Mouse (Mus musculus) ES-E14 (cell line): ENCODE results near the gene Krcc1. TPM values are rescaled to one million over a fixed set of nuclear protein-coding genes. Genes with fewer than 3 reads are reported as not detected.

Source experiments
- DNase-seq: peaks from one replicate; pipeline ENCODE4 v3.0.0-alpha.2; 2013; ENCODE audit warnings: low read depth, low spot score
- H3K27ac ChIP-seq: 2 replicates; pipeline ENCODE4 v1.5.1; 2012; ENCODE audit warnings: low read depth, mild to moderate bottlenecking, low read length, moderate library complexity, mixed read lengths; ENCODE audit not compliant: poor library complexity, insufficient read depth, severe bottlenecking
- H3K36me3 ChIP-seq: 2 replicates; pipeline ENCODE4 v1.6.1; 2012; ENCODE audit warnings: mild to moderate bottlenecking, low read length, moderate library complexity, mixed read lengths; ENCODE audit not compliant: control insufficient read depth, poor library complexity, insufficient read depth, severe bottlenecking
- H3K4me1 ChIP-seq, 2 experiments: fragments of 150-350 bp in 1 of 2; sonication (generic) in 1 of 2; 2 replicates each; pipeline ENCODE4 v1.6.1; 2012; ENCODE audit warnings: low read length in 2 of 2, mild to moderate bottlenecking in 1 of 2, mixed read lengths in 1 of 2; ENCODE audit not compliant: control insufficient read depth in 2 of 2, insufficient read depth in 2 of 2, poor library complexity in 1 of 2
- H3K4me3 ChIP-seq, 2 experiments: fragments of 150-350 bp in 1 of 2; sonication (generic) in 1 of 2; 2 replicates each; pipeline ENCODE4 v1.5.1; 2012; ENCODE audit warnings: low read length in 2 of 2, low read depth in 1 of 2, mild to moderate bottlenecking in 1 of 2, mixed read lengths in 1 of 2; ENCODE audit not compliant: insufficient read depth in 1 of 2, poor library complexity in 1 of 2, severe bottlenecking in 1 of 2
- H3K9ac ChIP-seq: 2 replicates; pipeline ENCODE4 v1.6.1; 2012; ENCODE audit warnings: low read depth, mild to moderate bottlenecking, low read length, mixed read lengths; ENCODE audit not compliant: poor library complexity, insufficient read depth, severe bottlenecking
- H3K9me3 ChIP-seq: fragments of 150-350 bp; sonication (generic); 2 replicates; pipeline ENCODE4 v1.6.1; 2012; ENCODE audit warnings: low read depth, mild to moderate bottlenecking, low read length; ENCODE audit not compliant: control insufficient read depth, insufficient read depth
- CHD2 ChIP-seq: IDR thresholded peaks from 2 replicates; pipeline ENCODE4 v1.6.1; 2014; ENCODE audit warnings: mild to moderate bottlenecking, low read depth, low read length, inconsistent platforms
- HCFC1 ChIP-seq: IDR thresholded peaks from 2 replicates; pipeline ENCODE4 v1.6.1; 2012; ENCODE audit warnings: low read length, inconsistent platforms, borderline replicate concordance; ENCODE audit not compliant: insufficient read depth
- MAFK ChIP-seq: IDR thresholded peaks from 2 replicates; pipeline ENCODE4 v1.6.1; 2014; ENCODE audit warnings: mild to moderate bottlenecking, low read depth, low read length, inconsistent platforms; ENCODE audit not compliant: insufficient read depth
- ZC3H11A ChIP-seq: IDR thresholded peaks from 2 replicates; pipeline ENCODE4 v1.6.1; 2012; ENCODE audit warnings: low read depth, mild to moderate bottlenecking, inconsistent platforms, low read length, borderline replicate concordance
- ZNF384 ChIP-seq: IDR thresholded peaks from 2 replicates; pipeline ENCODE4 v1.6.1; 2012; ENCODE audit warnings: low read depth, low read length, inconsistent platforms
- in situ Hi-C, 2 experiments: fragments of 600-800 bp; cut with MboI; formaldehyde crosslinking; loops; one replicate each; pipeline ENCODE4 v1.15.1; 2025; ENCODE audit warnings: low sequenced_read_pairs in 2 of 2, inconsistent platforms in 1 of 2; ENCODE audit not compliant: unreplicated experiment in 2 of 2
- total RNA-seq: library from RNA; depleted of rRNA; stranded (reverse); fragments of 300-350 nt; gene quantifications from 2 replicates; pipeline ENCODE4 v1.2.3, GENCODE M21; 2012; rRNA removed

Gene Krcc1
- total RNA-seq, 1 experiment, result 19.2 TPM

DNA sequence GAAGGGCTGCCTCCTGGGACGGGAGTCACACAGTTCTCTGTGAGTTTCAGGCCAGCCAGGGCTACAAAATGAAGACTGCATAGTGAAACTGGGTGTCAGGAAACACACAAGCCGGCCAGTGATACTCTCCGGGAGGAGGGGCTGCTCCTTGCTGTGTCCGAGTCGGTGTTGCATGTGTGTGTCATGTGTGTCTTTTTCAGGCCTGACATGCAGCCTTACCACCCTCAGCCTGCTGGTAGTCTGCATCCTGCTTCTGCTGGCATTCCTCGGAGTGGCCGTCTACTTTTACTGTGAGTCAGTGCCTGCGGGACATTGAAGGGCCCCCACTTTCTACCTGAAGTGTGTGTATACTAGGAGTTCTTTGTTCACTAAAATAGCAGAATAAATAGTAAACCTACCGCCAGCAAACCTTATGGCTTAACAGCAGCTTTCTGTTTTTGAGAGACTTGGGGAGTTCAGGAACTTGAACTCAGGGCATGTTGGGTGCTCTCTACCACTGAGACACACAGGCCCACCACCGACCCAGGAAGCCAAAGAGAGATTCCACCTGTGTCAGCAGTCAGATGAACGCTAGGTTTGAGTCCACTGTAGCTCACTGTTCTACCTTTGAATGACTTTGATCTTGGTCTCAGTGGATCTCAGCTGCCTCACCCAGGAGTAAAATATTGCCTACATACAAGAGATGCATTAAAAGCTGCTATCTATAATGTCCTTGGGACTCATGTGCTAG is 60.9 kb downstream of the Krcc1 start:
- no peak overlapping the region for H3K27ac ChIP-seq
- no peak overlapping the region for H3K9ac ChIP-seq
- no peaks in the 10 kb centered on the region for H3K9me3 ChIP-seq
- H3K4me3 ChIP-seq, result no peak overlapping the region
- in situ Hi-C loops, result no loop called here
- no peaks in the 10 kb centered on the region for H3K4me1 ChIP-seq
- H3K36me3 ChIP-seq, result no peaks in the 10 kb centered on the region
- TF ChIP-seq CHD2 (no peak), MAFK (no peak), ZC3H11A (no peak), ZNF384 (no peak), HCFC1 (no peak)
- DNase-seq, result no peak

DNA sequence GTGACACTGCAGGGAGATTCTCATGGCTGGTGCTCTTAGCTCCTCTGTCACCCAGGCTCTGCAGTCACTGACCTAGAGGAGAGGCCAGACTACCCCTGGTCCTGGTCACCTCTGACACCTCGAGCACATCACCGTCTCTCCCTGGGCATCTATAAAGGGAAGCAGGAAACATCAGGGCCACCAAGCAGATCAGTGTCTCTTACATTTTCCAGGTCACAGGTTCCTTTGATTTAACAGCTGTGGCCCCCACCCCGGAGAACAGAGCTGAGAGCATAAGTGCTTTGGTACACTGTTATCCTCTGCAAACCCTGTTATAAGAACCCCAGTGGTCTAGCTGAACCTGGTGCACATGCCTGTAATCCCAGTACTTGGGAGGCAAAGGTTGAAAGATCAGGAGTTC is 61.6 kb downstream of the Krcc1 start:
- H3K4me3 ChIP-seq, result no peak overlapping the region
- in situ Hi-C loops, result no loop called here
- no peaks in the 10 kb centered on the region for H3K9me3 ChIP-seq
- no peak overlapping the region for H3K27ac ChIP-seq
- DNase-seq, result no peak
- TF ChIP-seq HCFC1 (no peak), MAFK (no peak), CHD2 (no peak), ZNF384 (no peak), ZC3H11A (no peak)
- no peaks in the 10 kb centered on the region for H3K36me3 ChIP-seq
- no peaks in the 10 kb centered on the region for H3K4me1 ChIP-seq
- H3K9ac ChIP-seq, result no peak overlapping the region

DNA sequence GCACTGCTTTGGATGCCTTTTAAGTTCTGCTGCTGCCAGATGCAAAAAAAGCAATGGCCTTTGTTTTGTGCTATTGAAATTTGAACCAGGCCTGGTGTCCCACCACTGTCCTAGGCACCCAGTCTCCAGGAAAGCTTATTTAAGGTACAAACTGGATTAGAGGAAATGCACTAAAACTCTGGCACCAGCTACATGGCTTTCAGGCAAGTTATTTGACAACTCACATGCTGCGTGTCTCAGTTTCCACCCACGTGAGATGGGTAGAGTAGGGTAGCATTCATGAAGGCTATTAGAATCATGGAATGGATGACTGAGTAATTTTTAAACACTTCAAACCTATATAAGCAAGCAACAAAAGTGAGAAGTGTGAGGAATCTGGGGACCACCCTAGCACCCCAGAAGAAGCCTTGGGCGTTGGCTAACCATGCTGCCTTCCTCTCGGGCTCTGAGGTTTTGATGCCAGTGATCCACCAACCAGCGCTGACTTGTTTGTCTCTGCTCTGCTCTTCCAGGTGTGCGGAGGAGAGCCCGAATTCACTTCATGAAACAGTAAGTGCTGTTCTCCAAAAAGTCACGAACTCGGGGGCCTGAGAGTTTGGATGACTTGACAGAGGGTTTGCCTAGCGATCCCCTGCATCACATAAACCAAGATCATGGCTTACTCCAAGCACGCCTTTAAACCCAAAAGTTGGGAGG is 62.2 kb downstream of the Krcc1 start:
- Histone ChIP-seq H3K9ac (no peak overlapping the region), H3K4me3 (no peak overlapping the region), H3K27ac (no peak overlapping the region), H3K36me3 (no peaks in the 10 kb centered on the region), H3K4me1 (no peaks in the 10 kb centered on the region), H3K9me3 (no peaks in the 10 kb centered on the region)
- DNase-seq, result no peak
- TF ChIP-seq ZC3H11A (no peak), MAFK (no peak), CHD2 (no peak), HCFC1 (no peak), ZNF384 (no peak)
- in situ Hi-C loops, result no loop called here

Other genes with a start within 250 kb of the Krcc1 start
- 4.5 and 5.2 TPM in 2 replicates for gene Thnsl2, start 127.2 kb upstream of the Krcc1 start, total RNA-seq
- gene Fabp1, start 71.8 kb upstream of the Krcc1 start, total RNA-seq, result not detected in 2 replicates
- 4.2 and 6.8 TPM in 2 replicates for gene Smyd1, start 50.6 kb downstream of the Krcc1 start, total RNA-seq
- gene Cd8b1, start 51.1 kb downstream of the Krcc1 start, total RNA-seq, result 0.21 TPM in 1 of 2 replicates, not detected in the other
- gene Cd8a, start 101.8 kb downstream of the Krcc1 start, total RNA-seq, result 0.13 and 0.32 TPM in 2 replicates
- 44.6 and 52.3 TPM in 2 replicates for gene Rmnd5a, start 169.0 kb downstream of the Krcc1 start, total RNA-seq
- 4.7 and 7.3 TPM in 2 replicates for gene Rnf103, start 222.2 kb downstream of the Krcc1 start, total RNA-seq